8 mouse cellular contexts compared by ENCODE assay signal in genomic region chr16:46496889-46497685, GRCm38 (mm10). TPM values are rescaled to one million over a fixed set of nuclear protein-coding genes. Genes with fewer than 3 reads are reported as not detected.
DNase-seq lines count a peak whose midpoint lies in the region; ATAC-seq and TF ChIP-seq lines count a peak whose summit lies in the region.

No protein-coding gene starts in this region.

- H3K27ac ChIP-seq in forebrain, embryonic 14.5 days (ENCODE audit: low read depth, low read length) = peak overlapping the region; percentile 90
- H3K27ac ChIP-seq in liver, embryonic 13.5 days = peak overlapping the region; percentile 77
- peak overlapping the region; percentile 79 for H3K27ac ChIP-seq in neural tube, embryonic 12.5 days
- H3K27ac ChIP-seq in testis, adult 2 months (ENCODE audit: control insufficient read depth, insufficient read depth, low read depth, low read length) = peak overlapping the region; percentile 89

- H3K9me3 ChIP-seq in forebrain, embryonic 14.5 days (replicated peaks; ENCODE audit: control insufficient read depth, low read length) = no peaks in the 10 kb centered on the region
- H3K9me3 ChIP-seq in liver, embryonic 13.5 days (replicated peaks) = no peaks in the 10 kb centered on the region
- H3K9me3 ChIP-seq in neural tube, embryonic 12.5 days = no peaks in the 10 kb centered on the region

- no peak for TF ChIP-seq CTCF in testis, adult 2 months (IDR thresholded peaks at IDR 0.05; ENCODE audit: control insufficient read depth, insufficient read depth, insufficient replicate concordance, low read depth, low read length)

- ATAC-seq in forebrain, embryonic 14.5 days = peak; percentile 96
- peak; percentile 88 for ATAC-seq in liver, embryonic 13.5 days (ENCODE audit: low read depth)
- ATAC-seq in neural tube, embryonic 12.5 days (ENCODE audit: low FRiP score, low read depth) = peak; percentile 94

- H3K4me1 ChIP-seq in forebrain, embryonic 14.5 days (ENCODE audit: control insufficient read depth, insufficient read depth, low read length) = peaks cover 4% of the 10 kb centered on the region; the same call in 1 of the 2 replicates
- H3K4me1 ChIP-seq in liver, embryonic 13.5 days (replicated peaks) = peaks cover 7% of the 10 kb centered on the region
- H3K4me1 ChIP-seq in neural tube, embryonic 12.5 days = peaks cover 14% of the 10 kb centered on the region; the same call in 1 of the 2 replicates
- H3K4me1 ChIP-seq in testis, adult 2 months (ENCODE audit: control insufficient read depth, insufficient read depth, low read length) = peaks cover 8% of the 10 kb centered on the region

- peak; percentile 61 for DNase-seq in CD4-positive, CD25-positive, alpha-beta regulatory T cell, adult 2 months (ENCODE audit: low read depth, low spot score)
- peak; percentile 7 for DNase-seq in c-Kit-positive CD71-positive TER-119-positive erythroid progenitor cells, embryonic 14.5 days (ENCODE audit: low spot score)
- DNase-seq in forebrain, embryonic 14.5 days (ENCODE audit: low spot score) = peak; percentile 96
- DNase-seq in heart, postnatal 10 days = peak; percentile 93 to 95
- peak; percentile 97 to 98 for DNase-seq in kidney, postnatal 36 days
- DNase-seq in liver, embryonic 13.5 days = peak; percentile 47

- under 1% methylated on average over 54 of the region's 78 CpGs for WGBS in forebrain, embryonic 14.5 days
- WGBS in liver, embryonic 13.5 days (ENCODE audit: insufficient replicate concordance) = under 1% methylated on average over 56 of the region's 78 CpGs
- WGBS in neural tube, embryonic 12.5 days = under 1% methylated on average over 63 of the region's 78 CpGs

- H3K9ac ChIP-seq in forebrain, embryonic 14.5 days (ENCODE audit: low read length) = peak overlapping the region; percentile 93
- H3K9ac ChIP-seq in liver, embryonic 13.5 days = peak overlapping the region; percentile 68
- peak overlapping the region; percentile 95 for H3K9ac ChIP-seq in neural tube, embryonic 12.5 days

- peak; percentile 69 for TF ChIP-seq POLR2A in testis, adult 2 months (IDR thresholded peaks at IDR 0.05; ENCODE audit: control insufficient read depth, low read depth, low read length)

- H3K27me3 ChIP-seq in forebrain, embryonic 14.5 days (replicated peaks; ENCODE audit: control insufficient read depth, insufficient read depth, low read length) = no peaks in the 10 kb centered on the region
- peaks cover 53% of the 10 kb centered on the region for H3K27me3 ChIP-seq in liver, embryonic 13.5 days
- H3K27me3 ChIP-seq in neural tube, embryonic 12.5 days (replicated peaks) = no peaks in the 10 kb centered on the region
- no peaks in the 10 kb centered on the region for H3K27me3 ChIP-seq in testis, adult 2 months (ENCODE audit: control insufficient read depth, insufficient read depth, low read length)

- H3K4me2 ChIP-seq in forebrain, embryonic 14.5 days (ENCODE audit: low read length) = peak overlapping the region; percentile 93
- H3K4me2 ChIP-seq in liver, embryonic 13.5 days = peak overlapping the region; percentile 69
- H3K4me2 ChIP-seq in neural tube, embryonic 12.5 days (replicated peaks) = peak overlapping the region; percentile 83

- intact Hi-C loops in heart, postnatal 10 days (cut with DNase I) = loop anchor here (5.0 to 10.0 kb wide), 3 partner anchors 85 to 655 kb away; partner anchors contain the start of gene Cd96

- peak overlapping the region; percentile 90 for H3K4me3 ChIP-seq in forebrain, embryonic 14.5 days (ENCODE audit: low read depth, low read length)
- peak overlapping the region; percentile 63 for H3K4me3 ChIP-seq in liver, embryonic 13.5 days (replicated peaks)
- H3K4me3 ChIP-seq in neural tube, embryonic 12.5 days = peak overlapping the region; percentile 89
- H3K4me3 ChIP-seq in testis, adult 2 months (ENCODE audit: control insufficient read depth, low read depth, low read length) = peak overlapping the region; percentile 87

- no peaks in the 10 kb centered on the region for H3K36me3 ChIP-seq in forebrain, embryonic 14.5 days (ENCODE audit: control insufficient read depth, insufficient read depth, low read length)
- no peaks in the 10 kb centered on the region for H3K36me3 ChIP-seq in liver, embryonic 13.5 days
- no peaks in the 10 kb centered on the region for H3K36me3 ChIP-seq in neural tube, embryonic 12.5 days
- H3K36me3 ChIP-seq in testis, adult 2 months (ENCODE audit: control insufficient read depth, insufficient read depth, low read length) = no peaks in the 10 kb centered on the region

RNA-seq across cellular contexts. Expression of gene Nectin3, which starts 1.2 kb away (rescaled TPM):
- 10.2 and 13.6 TPM in 2 replicates for polyA plus RNA-seq in forebrain, embryonic 14.5 days (2014; fragmentation: Nextera tagmentation; extraction: Ambion mirVana)
- total RNA-seq in heart, postnatal 10 days (2021) = 10 to 100 TPM; 20.8 to 21.5 TPM
- 4.3 and 4.7 TPM in 2 replicates for polyA plus RNA-seq in liver, embryonic 13.5 days (2015; fragmentation: Nextera tagmentation; extraction: Ambion mirVana)
- polyA plus RNA-seq in neural tube, embryonic 12.5 days (2016; fragmentation: Nextera tagmentation; extraction: Ambion mirVana) = 45.9 and 46.7 TPM in 2 replicates
- polyA plus RNA-seq in testis, adult 2 months (2012; rRNA removed) = 163 and 197 TPM in 2 replicates

Comparison
In these comparisons a context has a peak if more than half of its experiments do, and no peak if none do; other contexts are left out.
1. Peak in every context shown above with its lines: DNase-seq, ATAC-seq, H3K4me3 ChIP-seq and H3K27ac ChIP-seq.
2. DNase-seq: peak in every context shown above with its lines; median percentile 98 in kidney, postnatal 36 days; 96 in forebrain, embryonic 14.5 days; 94 in heart, postnatal 10 days; 61 in CD4-positive, CD25-positive, alpha-beta regulatory T cell, adult 2 months; 47 in liver, embryonic 13.5 days; 7 in c-Kit-positive CD71-positive TER-119-positive erythroid progenitor cells, embryonic 14.5 days.